Mouse (Mus musculus): Measurements from ENCODE around the gene Gm17606.
A peak's percentile ranks its signal among the peaks of the same experiment; 100 is the strongest.

Gm17606 gene

DNA sequence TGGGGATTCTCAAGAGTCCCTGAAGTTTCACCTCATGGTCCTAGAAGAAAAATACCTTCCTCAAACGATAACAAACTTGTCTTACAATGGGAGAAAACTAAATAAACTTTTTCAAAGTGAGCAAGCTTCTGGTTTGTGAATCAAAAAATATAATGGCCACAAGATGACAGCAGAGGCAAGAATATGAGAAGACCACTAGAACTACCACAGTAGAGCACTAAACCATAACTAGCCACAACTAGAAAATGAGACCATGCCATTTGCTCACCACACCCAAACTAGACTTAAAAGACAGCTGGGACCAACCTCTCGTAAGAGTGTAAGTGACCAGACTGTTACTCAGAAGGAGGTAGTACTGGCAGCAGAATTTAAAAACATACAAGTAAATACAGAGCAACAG lies 19.3 kb downstream of the Gm17606 start:
- no peak for DNase-seq (ENCODE audit: low spot score in 2 of 2)

DNA sequence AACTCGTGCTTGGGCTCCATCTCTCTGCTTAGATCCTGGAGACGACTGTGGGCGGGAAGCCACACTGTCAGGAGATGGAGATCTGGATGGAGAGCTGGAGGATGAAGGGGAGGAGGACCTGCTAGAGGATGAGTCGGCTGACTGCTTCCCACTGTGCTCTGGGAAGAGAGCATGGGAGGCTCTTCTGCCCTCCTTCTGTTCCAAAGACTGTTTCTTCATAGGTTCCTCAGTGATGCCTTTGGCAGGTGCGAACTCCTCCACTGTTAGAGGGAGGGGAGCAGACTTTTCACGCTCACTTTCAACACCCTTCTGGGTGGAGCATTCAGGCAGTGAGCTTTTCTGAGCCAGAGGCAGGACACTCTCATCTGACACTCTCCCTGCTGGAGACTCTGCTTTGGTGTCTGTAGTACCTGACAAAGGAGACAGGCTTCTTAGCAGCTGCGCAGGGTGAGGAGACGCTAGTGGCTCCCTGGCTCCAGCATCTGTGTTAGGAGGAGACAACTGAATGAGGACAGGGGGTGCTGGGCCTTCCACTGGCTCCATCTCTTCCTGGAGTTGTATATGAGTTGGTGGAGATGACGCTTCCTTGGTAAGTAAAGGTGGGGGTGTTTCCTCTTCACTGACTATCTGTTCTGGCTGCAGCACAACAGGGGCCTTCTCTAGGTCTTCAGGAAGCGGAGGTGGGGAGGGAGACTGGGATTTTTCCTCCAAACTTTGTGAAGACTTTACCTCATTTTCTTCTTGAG lies 23.9 kb downstream of the Gm17606 start:
- no peak for DNase-seq (ENCODE audit: low spot score in 2 of 2)

DNA sequence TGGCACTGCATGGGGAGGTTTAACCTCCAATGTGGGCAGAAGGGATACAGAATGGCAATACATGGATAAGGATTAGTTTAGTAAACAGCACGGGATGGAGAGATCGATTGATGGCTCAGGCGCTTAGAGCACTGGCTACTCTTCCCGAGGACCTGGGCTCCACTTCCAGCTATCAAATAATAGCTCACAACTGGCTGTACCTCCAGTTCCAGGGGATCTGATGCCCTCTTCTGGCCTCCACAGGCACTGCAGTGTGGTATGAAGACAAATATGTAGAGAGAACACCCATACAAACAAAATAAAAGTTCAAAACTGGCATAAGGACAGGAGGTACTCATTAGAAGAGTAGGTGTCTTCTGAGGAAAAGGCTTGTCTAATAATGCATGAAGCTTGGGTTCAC lies 28.6 kb downstream of the Gm17606 start:
- DNase-seq (ENCODE audit: low spot score in 2 of 2), result no peak

DNA sequence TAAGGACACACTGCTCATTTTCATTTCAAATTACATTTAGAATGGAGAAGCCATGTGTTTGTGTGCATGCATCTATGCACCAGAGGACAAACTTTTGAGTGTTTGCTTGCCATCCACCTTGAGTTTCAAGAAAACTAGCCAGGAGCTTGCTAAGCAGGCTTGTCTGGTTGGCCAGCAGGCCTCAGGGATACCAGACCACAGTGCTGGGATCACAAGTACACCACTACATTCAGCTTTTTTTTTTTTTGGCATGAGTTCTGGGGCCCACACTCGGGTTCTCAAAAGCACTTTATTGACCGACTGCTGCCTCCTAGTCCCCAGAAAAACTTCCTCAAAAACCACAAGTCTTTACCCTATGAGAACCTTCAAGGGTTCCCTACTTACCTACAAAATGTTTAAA lies 33.6 kb downstream of the Gm17606 start:
- no peak for DNase-seq (ENCODE audit: low spot score in 2 of 2)

DNA sequence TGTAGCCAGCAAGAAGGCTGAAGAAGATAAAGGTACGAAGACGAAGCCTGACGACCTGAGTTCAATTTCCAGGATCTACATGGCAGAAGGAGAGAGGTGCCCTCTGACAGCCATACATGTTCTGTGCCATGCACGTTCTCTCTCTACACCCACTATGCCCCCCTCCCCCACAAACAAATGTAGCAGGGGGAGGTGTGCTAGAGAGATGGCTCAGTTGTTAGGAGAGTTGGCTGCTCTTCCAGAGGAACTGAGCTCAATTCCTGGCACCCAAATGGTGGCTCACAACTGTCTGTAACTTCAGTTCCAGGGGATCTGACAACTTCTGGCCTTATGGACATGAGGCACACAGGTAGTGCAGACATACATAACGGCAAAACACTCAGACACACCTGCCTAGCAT lies 35.5 kb downstream of the Gm17606 start:
- DNase-seq (ENCODE audit: low spot score in 2 of 2), result no peak

DNA sequence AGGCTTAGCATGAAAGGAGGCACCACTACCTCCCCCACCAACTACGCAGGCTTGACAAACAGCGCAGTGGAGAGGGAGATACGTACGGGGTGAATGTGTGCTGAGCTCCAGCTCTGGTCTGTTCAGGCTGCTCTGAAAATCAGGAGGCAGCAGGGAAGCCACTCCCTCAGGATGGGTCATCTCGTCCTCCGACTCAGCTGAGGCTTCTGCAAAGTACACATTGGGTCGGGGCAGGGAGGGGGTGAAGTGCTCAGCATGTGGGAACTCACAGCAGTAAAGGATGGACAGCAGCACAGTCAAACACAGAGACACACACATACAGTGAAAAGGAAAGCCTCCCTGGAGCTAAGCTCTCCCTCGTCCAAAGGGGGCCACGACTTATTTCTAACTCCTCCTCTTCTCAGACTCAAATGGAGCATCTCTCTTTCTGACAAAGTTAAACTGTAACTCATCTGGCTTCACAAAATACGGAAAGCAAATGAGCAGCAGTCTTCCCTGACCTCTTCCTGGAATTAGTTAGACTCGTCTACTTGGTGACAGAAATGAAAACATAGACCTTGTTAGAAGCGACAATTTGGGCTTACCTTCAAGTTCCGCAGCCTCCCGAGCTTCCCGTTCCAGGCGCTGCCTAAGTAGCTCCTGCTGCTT lies 38.0 kb downstream of the Gm17606 start:
- DNase-seq (ENCODE audit: low spot score in 2 of 2), result no peak

DNA sequence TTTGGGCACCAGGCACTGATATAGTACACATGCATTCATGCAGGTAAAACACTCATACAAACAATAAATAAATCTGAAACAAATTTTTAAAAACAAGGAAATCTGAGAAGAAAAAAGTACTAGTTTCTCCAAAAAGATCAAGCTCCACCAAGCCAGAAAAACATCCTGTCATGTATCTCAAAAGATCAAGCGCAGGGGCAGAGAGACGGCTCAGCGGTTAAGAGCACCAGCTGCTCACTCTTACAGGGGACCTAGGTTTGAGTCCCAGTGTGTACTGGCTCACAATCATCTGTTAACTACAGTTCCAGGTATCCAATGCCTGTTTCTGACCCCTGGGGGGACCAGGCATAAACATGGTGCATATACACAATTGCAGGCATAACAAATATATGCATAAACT lies 41.6 kb downstream of the Gm17606 start:
- DNase-seq (ENCODE audit: low spot score in 2 of 2), result no peak

DNA sequence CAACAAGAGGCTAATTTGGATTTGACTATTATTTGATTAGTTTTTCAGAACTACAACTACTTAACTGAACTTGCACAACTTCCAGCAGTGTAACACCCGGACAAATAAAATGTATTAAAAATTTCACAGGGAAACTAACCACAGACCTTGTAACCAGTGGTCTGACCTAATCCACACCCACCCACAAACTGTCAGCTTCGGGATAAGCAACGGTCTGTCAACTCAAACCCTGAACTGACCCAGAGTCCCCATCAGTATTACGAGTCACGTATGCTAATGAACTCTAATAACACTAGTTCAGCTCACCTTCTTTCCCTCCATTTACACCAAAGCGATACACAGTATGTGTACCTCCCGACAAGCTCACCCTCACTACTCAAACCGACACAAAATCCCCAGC lies 44.7 kb downstream of the Gm17606 start:
- DNase-seq (ENCODE audit: low spot score in 2 of 2), result no peak

DNA sequence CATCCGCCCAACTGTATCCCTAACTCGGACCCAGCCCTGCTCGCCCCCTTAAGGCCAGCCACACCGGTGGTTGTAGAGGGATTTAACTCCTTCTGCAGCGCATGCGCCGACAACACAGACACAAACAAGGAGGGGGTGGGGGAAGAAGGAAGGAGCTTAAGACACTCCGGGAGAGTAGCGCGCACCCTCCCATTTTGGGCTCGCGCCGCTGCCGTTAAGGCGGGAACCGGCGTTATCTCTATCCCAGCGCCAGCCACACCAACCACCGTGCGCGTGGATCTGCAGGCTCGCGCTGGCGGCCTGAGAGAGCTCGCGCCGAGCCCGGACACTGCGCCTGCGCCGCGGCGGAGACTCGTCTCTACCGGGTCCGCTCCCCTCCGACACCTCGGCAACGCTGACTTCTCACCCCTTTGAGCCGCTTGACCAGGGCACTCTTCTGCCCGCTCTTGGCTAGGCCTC lies 45.3 kb downstream of the Gm17606 start, which contains the start of gene 1700123O20Rik:
Gene 1700123O20Rik, plus strand, starts transcription at position 154 of the 459 bp plus-strand sequence.
- DNase-seq (ENCODE audit: low spot score in 2 of 2), result peak in 1 of 2 experiments; percentile 71

DNA sequence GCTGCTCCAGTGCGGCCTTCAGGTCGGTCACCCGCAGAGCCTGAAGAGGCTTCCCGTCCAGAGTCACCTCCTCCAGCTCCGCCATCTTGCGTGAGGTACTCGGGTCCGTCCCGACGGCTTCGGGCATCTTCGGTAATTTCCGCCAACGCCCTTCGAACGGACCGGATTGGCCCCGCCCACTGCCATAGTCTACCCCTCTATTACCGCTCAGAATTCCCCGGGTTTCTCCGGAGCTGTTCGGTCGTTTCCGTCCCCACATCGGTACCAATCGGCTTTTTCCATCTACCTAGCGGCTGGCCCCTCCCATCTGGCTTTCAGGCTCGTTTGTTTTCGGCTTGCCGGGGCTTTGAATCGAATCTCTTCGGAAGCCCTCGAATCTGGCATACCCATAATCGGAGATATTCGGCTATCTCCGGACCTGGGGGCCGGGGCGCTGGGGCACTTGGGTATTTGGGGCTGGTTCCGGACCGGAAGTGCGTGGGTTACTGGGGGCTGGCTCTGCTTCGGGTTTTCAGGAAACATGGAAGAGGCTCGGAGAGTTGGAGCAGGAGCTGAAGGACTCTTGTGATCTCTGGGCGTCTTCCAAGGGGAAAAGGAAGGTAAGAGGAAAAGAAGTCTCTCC lies 45.9 kb downstream of the Gm17606 start, which contains the start of gene Acin1:
Gene Acin1, minus strand, starts transcription at position 410 of the 622 bp plus-strand sequence.
- peak; percentile 100 for DNase-seq (ENCODE audit: low spot score in 2 of 2)

DNA sequence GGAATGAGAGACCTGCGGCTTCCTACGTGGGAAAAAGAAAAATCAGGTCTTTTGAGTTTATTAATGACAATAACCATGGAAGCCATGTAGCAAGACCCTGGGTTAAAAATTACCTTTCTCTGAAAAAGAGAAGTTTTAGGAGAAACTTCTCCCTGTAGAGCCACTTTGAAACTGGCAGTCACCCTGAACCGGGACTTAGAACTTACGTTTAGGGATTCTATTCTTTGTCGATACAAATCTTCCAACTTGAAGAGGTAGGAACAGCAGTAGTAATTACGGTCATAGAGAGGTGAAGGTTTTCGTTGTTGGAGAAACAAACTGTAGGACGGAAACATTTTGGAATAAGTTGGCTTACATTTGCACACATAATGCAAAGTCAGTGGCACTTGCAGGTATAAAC lies 46.5 kb downstream of the Gm17606 start:
- no peak for DNase-seq (ENCODE audit: low spot score in 2 of 2)

DNA sequence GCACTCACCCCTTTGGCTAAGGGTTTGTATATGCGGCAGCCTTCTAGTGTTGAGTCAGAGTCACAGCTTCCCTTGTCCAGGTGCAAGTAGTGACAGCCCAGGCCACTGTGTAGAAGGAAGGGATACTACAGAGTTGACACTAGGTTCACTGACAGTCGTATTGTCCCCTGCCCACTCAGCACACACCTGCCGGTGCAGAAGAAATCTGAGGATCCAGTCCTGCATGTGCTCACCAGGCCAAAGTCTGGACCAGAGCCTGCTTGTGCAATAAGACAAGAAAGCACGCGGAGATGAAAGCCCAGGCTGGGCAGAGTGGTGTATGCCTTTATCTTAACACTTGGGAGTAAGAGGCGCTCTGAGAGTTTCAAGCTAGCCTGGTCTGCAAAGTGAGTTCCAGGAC lies 54.3 kb downstream of the Gm17606 start:
- DNase-seq (ENCODE audit: low spot score in 2 of 2), result no peak

DNA sequence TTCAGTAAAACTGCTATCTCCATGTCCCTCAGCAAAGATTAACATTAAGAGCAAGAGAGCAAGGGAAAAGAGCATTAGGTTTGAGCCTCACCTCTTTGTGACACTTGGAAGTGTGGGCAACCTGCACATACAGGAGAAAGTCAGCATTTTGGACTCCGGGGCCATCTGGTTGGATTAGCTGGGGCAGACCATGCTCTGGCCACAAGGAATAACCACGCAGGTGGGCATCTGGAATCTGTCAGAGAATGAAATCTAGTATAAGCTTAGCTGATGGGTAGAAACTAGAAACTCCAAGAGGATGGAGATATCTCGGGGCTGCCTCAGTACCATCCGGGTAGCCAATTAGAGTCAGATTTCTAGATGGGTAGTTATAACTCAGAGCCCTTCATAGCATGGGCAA lies 56.0 kb downstream of the Gm17606 start:
- no peak for DNase-seq (ENCODE audit: low spot score in 2 of 2)
